Mouse (Mus musculus): Measurements from ENCODE around the gene Ephx3.

DNA sequence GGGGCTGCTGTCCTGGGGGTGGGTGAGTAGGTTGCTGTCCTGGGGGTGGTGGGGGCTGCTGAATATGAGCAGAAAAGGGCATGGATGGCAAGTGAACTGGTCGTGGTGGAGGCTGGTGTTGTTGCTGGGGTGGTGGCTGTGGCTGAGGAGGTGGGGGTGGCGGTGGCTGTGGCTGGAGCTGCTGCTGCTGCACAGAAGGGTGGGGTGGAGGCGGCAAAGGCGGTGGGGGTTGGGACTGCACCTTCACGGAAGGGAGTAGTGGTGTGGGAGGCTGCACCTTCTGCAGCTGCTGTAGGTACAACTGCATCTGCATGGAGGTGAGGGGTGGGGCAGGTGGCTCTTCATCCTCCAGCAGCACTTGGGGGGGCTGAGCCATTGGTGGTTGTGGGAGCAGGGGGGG, 11.7 kb upstream of the Ephx3 start:
- TF ChIP-seq CTCF (IDR thresholded peaks at IDR 0.05; ENCODE audit: borderline replicate concordance, extremely low read depth, insufficient read depth, insufficient read length): no peak
- TF ChIP-seq POLR2A (IDR thresholded peaks at IDR 0.05; ENCODE audit: borderline replicate concordance, extremely low read depth, insufficient read depth, insufficient read length, poor library complexity, severe bottlenecking): no peak

Measured in brain, embryonic 14.5 days (tissue).